Mouse (Mus musculus): ENCODE results near the gene Cdhr4.

DNA sequence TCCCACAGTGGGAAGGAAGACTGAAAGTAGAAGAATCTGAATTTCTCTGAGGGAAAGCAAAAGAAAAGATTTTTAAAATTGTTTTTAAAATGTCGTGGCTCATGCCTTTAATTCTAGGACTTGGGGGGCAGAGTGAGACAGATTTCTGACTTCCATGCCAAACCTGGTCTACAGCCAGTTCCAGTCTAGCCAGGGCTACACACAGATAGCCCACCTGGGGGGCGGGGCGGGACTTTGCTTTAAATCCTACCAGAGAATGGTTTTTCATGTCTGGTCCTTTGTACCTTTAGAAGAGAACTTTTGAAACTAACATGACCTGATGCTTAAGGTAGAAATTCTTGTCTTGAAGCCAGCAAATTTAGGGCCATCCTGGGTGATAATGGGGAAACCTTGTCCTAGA, 30.9 kb downstream of the Cdhr4 start:
- no peak for TF ChIP-seq CTCF (IDR thresholded peaks at IDR 0.05; ENCODE audit: borderline replicate concordance, insufficient read depth, low read depth, low read length)
- no peak for TF ChIP-seq POLR2A (IDR thresholded peaks at IDR 0.05; ENCODE audit: borderline replicate concordance, insufficient read depth, low read length)

Data from cerebellum, adult 2 months (tissue).